Mouse (Mus musculus) skeletal muscle tissue, adult 2 months (tissue): ENCODE results near the gene Pelo.

ENCODE experiments used
- DNase-seq: peaks from one replicate; pipeline ENCODE4 v3.0.0-alpha.2; 2012; ENCODE audit warnings: low read depth, low spot score

Gene Pelo

DNA sequence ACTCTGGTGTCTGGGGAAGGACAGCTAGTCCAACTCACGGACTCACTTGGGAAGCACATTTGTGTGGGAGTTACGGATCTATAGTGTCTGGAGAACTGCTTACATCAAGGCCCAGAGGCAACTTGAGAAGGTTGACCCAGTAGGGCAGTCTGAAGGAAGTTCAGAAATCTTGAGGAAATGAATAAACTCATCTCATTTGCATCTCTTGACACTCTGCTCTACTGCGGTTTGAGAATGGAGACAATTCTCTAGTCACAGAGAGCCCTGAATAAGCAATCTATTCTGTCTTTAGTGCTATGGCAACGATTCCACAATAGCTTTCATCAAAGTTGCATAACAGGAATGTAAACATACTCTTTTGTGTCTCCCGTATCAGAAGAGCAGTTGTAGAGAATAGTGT lies 7.0 kb upstream of the Pelo start:
- no peak for DNase-seq

GRCm38 (mm10) chr13:115096216-115096615 lies 6.2 kb upstream of the Pelo start:
- no peak for DNase-seq

GRCm38 (mm10) chr13:115095392-115095791 lies 5.4 kb upstream of the Pelo start:
- DNase-seq: no peak

DNA sequence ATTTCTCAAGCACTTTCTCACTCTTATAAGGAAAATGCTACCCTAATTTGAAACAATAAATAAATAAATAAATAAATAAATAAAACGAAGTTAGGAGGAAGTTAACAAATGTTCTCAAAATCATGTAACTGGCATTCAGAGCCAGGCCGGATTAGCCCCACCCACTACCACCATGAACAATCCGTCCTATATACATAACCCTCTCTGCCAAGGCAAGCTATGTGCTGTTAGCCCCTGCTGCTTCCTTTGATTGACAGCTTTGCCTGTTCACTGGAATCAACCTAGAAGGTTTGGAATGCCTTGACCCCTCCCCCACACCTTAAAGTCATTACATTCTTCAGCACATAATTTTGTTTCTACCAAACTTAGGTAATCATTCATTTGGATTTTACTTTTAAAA lies 1.5 kb upstream of the Pelo start:
- no peak for DNase-seq

DNA sequence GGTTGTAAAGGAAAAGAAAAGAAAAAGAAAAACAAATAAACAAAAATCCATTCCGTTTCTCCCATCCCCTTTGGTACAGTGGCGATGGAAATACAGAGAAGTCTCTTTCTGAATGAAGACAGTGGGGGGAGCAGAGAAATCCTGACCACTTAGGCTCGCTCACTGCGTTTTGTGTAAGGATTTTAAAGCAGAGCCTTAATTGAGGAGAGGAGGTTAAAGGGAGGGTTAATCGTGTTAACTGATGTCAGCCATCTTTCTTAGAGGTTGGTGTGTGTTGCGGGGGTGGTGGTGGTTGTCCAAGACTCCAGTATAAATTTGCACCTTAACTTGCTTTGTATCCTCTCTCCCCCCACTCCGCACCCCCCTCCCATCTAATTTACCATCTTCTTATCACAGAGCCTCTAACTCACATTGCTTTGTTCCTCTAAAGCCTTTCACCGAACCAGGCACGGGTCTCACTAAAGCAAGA lies 1.0 kb upstream of the Pelo start:
- no peak for DNase-seq

GRCm38 (mm10) chr13:115089395-115090025 lies 476 bp downstream of the Pelo start:
- no peak for DNase-seq

DNA sequence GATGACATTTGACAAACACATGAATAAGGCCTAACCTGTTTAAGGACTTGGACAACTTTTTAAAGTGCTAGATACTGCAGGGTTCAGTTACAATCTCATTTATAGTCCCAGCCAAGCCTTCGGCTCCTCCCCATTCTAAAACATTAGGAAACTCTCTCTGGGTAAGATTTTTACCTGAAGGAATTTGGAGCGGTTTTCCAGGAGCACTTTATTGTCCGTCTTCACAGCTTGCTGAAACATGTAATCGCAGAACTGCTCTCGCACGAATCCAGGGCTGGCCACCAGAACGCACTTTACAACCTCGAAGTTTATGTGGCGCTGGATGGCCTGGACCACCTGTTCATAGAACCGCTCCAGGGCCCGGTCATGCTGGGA lies 979 bp downstream of the Pelo start:
- DNase-seq: no peak

- DNase-seq: no peak
Observed at GRCm38 (mm10) chr13:115085974-115086373, 4.0 kb downstream of the Pelo start.

GRCm38 (mm10) chr13:115082339-115082738 lies 7.6 kb downstream of the Pelo start:
- no peak for DNase-seq

- no peak for DNase-seq
Observed at GRCm38 (mm10) chr13:115079996-115080585, 9.9 kb downstream of the Pelo start.

DNA sequence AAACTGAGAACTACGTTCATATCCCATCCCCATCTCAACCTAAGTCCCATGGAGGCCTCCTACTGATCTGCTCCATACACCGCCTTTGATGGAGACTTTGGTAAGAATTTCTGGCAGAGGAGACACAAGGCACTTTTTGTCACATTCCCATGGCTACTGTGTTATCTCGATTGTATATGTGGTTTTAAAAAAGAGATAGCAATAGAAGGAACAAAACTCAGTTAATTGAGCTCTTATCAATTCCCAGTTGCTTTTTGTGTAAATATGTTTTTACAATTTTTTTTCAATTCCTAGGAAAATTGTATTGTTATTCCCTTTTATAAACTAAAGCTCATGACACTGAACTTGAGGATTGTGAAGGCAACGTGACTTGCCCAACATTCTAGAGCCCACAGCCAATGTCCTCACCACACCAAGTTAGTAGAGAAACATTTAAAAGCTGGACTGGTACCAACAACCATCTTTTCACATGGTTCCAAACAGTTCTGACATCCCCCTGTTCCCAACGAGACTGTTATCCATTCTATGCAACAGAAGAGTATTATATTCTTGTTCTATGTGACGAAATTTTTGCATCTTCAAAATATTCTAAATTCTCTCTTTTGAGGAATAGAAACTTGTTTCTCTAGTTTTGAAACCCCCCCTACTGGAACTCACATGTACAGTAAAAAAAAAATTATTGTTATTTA lies 10.8 kb downstream of the Pelo start:
- DNase-seq: no peak

DNA sequence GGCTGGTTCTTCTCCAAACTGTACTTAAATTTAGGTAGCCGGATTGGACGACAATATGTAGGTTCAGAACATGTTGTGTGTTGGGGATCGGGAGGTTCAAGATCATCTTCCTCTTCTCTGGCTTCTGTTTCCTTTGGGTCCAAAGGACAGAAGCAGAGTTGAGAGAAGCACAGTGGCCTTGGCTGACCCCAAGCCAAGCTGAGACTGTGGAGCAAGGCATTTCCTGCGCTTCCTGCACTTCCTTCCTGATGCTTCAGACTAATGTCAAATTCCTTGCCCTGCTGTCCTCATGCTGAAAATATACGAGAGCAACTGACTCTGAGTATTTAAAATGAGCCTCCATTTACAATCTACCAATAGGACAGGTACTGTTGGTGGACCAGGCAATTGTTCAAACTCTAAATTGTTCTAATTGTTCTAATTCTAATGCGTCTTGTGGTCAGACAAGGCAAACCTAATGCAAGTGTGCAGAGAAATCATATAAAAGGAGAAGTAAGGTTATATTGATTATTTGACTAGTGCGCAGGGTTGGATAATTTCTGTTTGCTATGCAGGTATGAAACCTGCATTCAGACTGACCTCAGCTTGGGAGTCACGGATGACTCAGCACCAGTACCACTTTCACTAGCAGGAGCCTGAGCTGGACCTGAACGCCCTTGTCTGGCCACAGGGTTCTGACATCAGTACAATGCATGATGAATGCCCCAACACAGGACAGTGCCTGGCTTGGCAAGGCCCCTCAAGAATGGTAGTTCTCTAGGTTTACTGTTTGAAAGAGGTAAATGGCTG lies 12.4 kb downstream of the Pelo start:
- DNase-seq: no peak

DNA sequence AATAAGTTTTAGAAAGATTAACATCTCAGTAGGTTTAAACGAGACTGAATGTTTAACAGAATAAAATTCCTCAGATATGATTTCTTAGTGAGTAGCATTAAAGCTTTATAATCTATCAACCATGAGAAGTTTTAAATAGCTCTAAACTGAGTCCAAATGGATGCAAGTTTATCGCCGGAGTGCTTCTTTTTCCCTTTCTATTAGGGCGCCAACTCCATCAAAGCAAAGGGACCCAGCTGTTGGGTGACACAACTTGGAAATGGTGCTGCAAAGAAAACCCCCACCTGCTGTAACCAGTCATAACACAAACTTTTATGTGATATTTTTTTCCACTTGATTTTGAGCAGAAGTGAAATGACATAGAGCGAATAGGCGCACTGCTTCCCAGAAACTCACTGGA lies 17.6 kb downstream of the Pelo start:
- no peak for DNase-seq

DNA sequence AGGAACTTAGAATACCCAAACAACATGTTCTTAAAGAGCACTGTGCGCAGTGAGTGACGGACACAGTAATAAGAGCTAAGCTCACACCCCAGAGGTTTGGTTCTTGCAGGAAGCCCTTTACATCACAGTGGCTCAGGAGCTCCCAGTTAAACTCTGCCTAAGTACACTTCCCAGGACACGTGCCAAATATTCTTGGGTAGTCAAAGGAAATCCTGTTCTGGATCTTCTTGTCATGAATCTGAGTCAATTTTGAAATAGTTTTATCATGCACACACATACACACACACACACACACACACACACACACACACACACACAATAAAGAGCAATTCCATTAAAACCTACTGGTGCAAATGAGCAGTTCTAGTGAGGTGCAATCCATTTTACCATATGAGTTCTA lies 18.6 kb downstream of the Pelo start:
- no peak for DNase-seq

- no peak for DNase-seq
Observed at GRCm38 (mm10) chr13:115067968-115068330, 22.0 kb downstream of the Pelo start.

DNA sequence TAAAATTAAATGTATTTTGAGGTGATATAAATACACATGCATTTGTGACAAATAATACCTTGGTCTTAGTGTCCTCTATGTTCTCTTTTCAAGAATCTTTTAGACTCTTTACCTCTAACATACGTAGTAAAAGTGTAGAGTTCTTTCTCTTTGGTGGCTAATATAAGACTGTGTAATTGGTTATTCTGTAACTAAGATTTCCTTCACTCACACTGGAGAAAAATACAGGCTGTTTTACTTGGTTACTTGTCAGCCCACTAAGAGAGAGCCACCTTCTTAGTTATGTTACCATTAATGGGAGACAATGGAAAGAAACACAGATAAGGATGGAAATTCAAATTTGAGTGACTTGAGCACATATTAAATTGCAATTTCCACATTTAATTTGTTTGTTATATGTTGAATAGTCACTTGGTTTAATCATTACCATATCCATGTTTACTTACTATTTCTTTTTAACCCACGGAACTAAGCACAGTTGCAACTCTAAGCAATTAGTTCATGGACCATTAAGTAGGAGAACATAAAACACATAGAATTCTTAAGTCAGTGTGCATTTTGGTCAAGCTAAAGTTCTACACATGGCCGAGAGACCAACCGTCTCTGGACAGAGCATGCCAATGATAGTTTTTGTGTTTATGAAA lies 22.5 kb downstream of the Pelo start:
- no peak for DNase-seq

GRCm38 (mm10) chr13:115057555-115057954 lies 32.4 kb downstream of the Pelo start:
- no peak for DNase-seq

GRCm38 (mm10) chr13:115054783-115055182 lies 35.2 kb downstream of the Pelo start:
- DNase-seq: no peak

DNA sequence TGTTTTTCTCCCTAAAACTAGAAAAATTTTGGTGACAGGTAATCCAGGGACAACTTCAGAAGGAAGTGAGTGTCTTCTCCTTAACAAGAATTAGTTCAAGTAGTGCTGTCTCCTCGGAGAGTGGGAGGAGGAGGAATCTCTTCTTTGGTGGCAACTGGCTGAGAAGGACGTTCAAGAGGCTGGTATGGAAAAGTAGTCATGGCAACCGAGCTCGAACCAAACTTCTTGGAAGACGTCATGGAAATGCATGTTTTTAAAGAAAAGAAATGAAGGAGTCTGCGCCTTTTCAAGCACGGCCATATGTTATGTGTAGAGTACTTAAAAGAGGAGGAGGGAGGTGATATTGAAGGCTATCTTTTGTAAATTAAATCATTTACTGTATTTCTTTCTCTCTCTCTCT lies 37.4 kb downstream of the Pelo start:
- DNase-seq: no peak

- no peak for DNase-seq
Observed at GRCm38 (mm10) chr13:115050660-115051559, 39.1 kb downstream of the Pelo start.

- DNase-seq: no peak
Observed at GRCm38 (mm10) chr13:115042652-115043051, 47.3 kb downstream of the Pelo start.
